Mouse (Mus musculus): ENCODE data around the gene Shc2.
A peak's percentile ranks its signal among the peaks of the same experiment; 100 is the strongest.

Shc2 gene

GRCm38 (mm10) chr10:79668771-79669575 lies 31.3 kb upstream of the Shc2 start, which contains the start of gene Tpgs1:
Gene Tpgs1, plus strand, starts transcription at chr10:79669369.
- peak; percentile 98 for DNase-seq (ENCODE audit: low read depth)

GRCm38 (mm10) chr10:79668076-79668475 lies 30.4 kb upstream of the Shc2 start:
- no peak for DNase-seq (ENCODE audit: low read depth)

- no peak for DNase-seq (ENCODE audit: low read depth)
Measured at GRCm38 (mm10) chr10:79666493-79666892, 28.8 kb upstream of the Shc2 start.

GRCm38 (mm10) chr10:79665051-79665450 lies 27.3 kb upstream of the Shc2 start:
- DNase-seq (ENCODE audit: low read depth): no peak

DNA sequence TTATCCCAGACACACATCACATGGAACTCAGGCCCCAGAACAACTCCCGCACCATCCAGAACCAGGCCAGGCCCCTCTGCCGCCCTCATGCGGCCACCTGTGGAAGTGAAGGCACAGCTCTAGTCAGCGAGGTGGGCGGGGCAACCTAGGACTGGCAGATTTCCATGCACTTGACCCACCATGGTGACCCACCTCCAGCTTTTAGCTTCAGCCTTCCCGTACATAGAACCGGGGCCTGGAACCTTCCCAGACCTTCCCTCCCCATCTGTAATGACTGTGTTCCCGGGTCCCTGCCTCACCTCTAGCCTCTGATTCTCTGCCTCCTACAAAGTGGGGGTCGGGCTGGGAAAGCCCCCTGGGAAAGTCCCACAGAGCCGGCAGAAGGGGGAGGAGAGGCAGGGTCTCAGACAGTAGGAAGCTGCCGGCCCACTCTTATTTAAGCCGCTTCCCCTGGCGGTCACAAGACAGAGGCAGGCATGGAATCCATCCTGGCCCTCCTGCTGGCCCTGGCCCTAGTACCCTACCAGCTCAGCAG lies 26.5 kb upstream of the Shc2 start, which contains the start of gene Madcam1:
Gene Madcam1, plus strand, starts transcription at position 429 of the 535 bp plus-strand sequence.
- peak; percentile 64 for DNase-seq (ENCODE audit: low read depth)

DNA sequence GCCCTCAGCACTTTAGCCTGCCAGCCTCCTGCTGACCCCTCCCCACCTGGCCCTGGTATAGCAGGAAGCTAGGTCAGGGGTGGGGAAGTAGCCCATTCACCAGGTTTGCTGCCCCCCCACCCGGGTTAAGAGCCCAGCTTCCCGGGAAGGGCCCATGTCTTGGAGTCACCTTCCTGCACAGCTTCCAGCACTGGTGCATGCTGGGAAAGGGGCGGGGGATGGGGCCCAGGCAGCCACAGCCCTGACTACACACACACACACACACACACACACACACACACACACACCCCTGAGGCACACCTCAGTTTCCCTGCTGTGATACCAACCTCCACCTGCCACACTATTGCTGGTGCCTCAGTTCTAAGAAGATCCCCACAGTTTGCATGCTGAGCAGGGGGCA lies 24.1 kb upstream of the Shc2 start:
- peak; percentile 24 for DNase-seq (ENCODE audit: low read depth)

DNA sequence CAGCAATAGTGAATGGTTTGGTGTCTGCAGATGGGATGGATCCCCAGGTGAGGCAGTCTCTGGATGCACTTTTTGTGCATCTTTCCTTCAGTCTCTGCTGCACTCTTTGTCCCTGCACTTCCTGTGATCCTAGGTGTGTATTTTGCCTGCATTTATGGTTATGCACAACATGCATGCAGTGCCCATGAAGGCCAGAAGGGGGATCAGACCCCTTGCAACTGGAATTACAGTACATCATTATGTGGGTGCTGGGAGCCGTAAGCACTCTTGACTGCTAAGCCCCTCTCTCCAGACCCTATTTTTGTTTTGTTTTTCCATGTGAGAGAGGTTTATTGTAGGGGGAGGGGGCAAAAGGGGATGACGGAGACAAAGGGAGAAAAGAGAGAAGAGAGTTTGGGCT lies 22.6 kb upstream of the Shc2 start:
- DNase-seq (ENCODE audit: low read depth): peak; percentile 27

GRCm38 (mm10) chr10:79658829-79659228 lies 21.1 kb upstream of the Shc2 start:
- peak; percentile 40 for DNase-seq (ENCODE audit: low read depth)

- no peak for DNase-seq (ENCODE audit: low read depth)
Measured at GRCm38 (mm10) chr10:79654946-79655395, 17.3 kb upstream of the Shc2 start.

DNA sequence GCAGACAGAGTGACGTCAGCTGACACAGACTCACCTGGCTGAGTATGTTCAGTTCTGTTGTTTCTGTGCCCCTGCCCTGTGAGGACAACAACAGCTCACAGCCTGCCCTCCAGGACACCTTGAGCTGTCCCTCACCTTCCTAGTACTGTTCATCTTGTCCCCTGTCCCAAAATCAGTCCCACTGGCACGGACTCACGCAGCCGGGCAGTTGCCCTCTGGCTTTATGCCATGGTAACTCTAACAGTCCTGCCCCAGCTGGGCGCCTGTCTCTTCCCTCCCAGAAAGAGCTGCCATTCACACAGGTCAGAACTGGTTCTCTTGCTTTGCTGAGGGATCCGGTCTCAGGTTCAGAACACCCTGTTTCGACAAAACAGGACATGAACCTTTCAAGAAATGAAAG lies 15.1 kb upstream of the Shc2 start:
- no peak for DNase-seq (ENCODE audit: low read depth)

- DNase-seq (ENCODE audit: low read depth): peak; percentile 71
Measured at GRCm38 (mm10) chr10:79649070-79649751, 11.5 kb upstream of the Shc2 start.

DNA sequence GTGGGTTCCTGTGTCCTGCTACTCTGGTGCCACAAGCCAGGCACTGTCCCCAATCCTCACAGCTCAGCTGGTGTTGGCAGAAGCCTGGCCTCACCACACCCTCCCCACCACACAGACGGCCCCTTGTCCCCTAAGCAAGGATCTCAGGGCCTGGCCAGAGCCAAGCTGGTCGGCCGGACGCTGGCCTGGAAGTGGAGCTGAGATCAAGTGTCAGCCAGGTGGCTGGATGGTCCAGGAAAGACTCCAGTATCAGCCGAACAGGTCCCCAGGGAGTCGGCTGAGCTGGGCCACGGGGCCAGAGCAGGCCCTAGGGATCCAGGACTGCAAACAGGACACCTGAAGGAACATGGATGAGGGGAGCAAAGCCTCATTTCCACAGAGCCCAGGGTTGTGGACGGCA lies 8.0 kb upstream of the Shc2 start, which contains the start of gene Odf3l2:
Gene Odf3l2, minus strand, starts transcription at position 28 of the 400 bp plus-strand sequence.
- DNase-seq (ENCODE audit: low read depth): no peak

DNA sequence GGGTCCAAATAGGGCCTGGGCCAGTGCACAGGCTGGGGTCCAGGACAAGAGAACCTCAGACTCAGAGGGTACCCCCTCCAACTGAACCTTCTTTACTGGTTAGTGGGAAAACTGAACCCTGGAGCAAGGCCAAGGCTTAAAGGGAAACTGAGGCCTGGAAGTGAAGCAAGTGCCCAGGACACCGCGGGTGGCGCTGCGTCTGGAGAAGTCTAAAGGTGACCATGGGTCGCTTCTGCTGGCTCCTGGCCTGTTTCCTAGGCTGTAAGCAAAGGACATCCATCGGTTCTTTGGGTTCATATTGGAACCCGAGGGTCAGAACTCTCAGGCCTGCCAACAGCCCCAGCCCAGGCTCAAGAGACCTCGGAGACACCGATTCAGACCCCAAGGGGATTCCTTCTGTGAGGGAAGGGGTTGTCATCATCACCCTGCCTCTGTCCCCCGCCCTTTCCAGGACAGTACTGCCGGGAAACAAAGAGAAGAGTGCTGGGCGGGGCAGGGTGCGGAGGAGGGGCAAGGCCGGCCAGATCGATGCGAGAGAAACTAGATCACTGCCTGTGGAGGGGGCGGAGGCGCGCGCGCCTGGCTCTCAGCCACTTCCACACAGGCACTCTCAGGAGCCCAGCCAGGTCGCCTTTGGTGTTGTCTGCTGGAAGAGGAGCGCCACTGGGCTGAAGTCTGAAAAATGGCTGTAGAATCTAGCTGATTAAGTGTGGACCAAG lies 927 bp upstream of the Shc2 start:
- DNase-seq (ENCODE audit: low read depth): no peak

- DNase-seq (ENCODE audit: low read depth): no peak
Measured at GRCm38 (mm10) chr10:79636287-79636686, 1.4 kb downstream of the Shc2 start.

DNA sequence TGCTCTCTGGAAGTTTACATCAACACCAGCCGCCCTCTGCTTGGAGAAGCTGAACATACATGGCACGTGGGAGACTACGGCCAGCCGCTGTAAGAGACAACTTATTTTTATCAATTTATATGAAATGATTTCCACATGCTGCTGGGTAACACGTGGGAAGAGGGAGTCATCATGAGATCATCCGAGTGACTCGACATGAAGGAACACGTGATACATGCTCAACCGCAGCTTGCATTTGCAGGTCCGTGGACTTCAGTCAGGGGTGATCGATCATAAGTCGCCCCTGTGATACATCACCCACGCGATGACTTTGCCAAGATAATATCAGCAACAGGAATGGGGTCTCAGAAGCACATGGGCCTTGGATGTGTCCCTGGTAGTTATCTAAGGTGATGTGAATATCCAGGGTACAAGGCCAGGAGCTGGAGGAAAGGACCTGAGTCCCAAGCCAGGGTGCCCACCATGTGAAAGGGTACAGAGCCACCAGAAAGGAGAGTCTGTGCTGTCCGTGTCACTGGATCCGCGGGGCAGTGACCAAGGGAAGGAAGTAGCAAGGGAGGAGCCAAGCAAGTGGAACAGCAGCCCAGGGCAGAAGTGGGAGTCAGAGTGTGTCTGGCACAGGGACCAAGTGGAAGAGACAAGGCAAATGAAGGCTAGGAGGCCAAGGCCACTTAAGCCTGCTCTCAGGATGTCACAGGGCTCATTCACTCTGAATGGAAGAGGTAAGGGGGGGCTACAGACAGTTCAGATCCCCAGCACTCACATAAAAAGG lies 4.5 kb downstream of the Shc2 start:
- peak; percentile 70 for DNase-seq (ENCODE audit: low read depth)

DNA sequence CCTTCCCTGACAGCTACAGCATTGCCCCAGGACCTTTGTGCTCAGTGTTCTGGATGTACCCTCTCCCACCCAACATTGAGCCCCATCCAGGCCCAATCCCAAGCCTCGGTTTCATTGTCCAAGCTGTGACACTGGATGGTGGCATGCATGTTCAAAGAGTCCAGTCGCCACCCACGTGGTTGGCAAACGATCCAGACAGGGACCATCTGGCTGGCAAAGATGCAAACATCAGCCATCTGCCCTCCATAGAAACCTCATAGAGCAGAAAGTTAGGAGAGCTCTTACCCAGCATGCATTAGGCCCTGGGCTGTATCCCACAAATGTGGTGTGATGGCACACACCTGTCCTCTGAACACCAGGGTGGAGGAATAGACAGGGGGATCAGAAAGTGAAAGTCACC lies 6.3 kb downstream of the Shc2 start:
- DNase-seq (ENCODE audit: low read depth): no peak

DNA sequence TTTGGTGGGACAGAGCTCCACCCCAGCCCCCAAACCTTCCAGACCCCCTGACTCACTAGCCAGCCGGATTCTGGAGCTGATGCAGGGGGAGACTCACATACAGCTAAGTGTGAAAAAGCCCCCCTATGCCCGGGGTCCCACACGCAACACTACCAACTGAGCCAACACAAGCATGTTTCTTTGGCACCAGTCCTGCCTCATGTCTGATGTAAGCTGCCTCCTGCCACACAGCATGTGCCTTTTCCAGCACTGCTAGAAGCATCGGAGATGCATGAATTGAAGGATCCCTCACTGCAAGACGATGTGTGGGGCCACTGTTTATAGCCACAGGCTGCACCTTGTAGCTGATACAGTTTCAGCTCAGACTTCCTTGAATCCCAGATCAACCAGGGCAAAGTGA lies 9.3 kb downstream of the Shc2 start:
- no peak for DNase-seq (ENCODE audit: low read depth)

- DNase-seq (ENCODE audit: low read depth): no peak
Measured at GRCm38 (mm10) chr10:79626156-79626555, 11.6 kb downstream of the Shc2 start.

DNA sequence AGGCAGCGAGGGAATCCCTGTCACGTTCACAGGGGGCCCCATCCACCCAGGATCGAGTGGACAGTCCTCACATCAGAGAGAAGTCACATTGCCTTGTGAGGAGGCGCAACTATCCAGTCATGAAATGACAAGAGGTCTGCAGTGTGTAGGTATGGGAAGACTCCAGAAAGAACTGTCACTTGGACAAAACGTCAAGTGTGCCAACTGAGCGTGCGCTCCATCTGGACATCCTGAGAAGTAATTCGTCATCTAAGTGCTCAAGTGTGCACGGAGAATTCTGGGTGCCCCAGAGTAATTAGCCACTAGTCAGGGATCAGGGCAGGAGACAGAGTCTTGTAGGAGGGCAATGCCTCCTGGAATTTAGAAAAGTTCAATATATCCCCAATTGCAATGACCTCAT lies 12.3 kb downstream of the Shc2 start:
- no peak for DNase-seq (ENCODE audit: low read depth)

GRCm38 (mm10) chr10:79623950-79624349 lies 13.8 kb downstream of the Shc2 start:
- DNase-seq (ENCODE audit: low read depth): no peak

- DNase-seq (ENCODE audit: low read depth): no peak
Measured at GRCm38 (mm10) chr10:79616376-79616775, 21.3 kb downstream of the Shc2 start.

All from 416B (cell line).